Mouse (Mus musculus) spleen, postnatal 10 days (tissue): Measurements from ENCODE around the gene Mttp.

Experiments
- DNase-seq, 2 experiments: peaks; one replicate each; pipeline ENCODE4 v3.0.0; 2021 to 2022; ENCODE audit warnings: low spot score in 2 of 2

Gene Mttp

DNA sequence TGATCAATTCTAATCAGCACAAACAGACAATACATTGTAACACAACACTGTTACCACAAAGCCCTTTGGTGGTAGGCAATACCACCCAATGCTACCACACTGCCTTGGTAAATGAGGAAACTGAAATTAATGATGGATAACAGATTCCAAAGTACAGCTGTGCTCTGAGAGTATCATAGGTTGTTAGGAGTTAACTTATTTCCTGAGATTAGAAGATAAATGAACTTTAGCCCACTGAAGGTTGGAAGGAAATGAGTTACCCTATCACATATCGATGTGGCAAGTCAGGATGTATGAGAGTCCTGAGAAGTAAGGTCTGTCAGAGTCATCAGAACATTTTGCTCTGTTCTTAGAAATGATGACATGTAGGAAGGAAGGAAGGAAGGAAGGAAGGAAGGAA is 10.2 kb downstream of the Mttp start:
- no peak for DNase-seq

DNA sequence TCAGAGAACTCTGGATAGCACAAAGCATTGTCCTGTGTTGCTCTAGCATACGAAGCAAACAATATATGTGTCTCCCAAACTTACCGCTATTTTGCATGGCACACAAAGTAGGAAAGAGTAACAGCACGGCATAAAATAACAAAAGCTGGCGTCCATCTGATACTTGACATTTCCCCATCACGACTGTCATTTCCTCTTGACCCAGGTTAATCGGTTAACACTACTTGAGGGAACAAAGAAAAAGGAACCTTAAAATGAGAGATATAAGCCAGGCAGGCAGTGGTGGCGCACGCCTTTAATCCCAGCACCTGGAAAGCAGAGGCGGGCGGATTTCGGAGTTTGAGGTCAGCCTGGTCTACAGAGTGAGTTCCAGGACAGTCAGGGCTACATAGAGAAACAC is 10.9 kb downstream of the Mttp start:
- no peak for DNase-seq

- DNase-seq, result no peak
These were observed 11.3 kb downstream of the Mttp start for GRCm38 (mm10) chr3:138133463-138133862.

GRCm38 (mm10) chr3:138131168-138131567 is 13.6 kb downstream of the Mttp start:
- no peak for DNase-seq

DNA sequence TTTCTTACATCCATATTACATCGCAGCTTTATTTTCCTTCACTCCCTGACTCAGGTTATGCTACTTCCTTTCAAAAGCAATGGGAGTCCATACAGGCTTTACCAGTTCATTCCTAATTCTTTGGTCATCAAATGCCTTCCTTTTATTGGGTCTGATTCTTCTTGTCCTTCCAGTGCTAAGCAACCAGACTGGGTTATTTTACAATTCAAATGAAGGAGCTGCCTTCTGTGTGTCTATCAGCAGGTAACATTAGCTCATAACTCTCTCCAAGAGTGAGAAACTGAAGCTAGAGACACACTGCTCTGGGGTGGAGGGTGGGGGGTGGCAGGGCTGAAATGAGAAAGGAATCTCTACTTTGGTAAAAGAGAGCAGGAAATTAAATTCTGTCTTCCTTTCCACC is 14.1 kb downstream of the Mttp start:
- no peak for DNase-seq

DNA sequence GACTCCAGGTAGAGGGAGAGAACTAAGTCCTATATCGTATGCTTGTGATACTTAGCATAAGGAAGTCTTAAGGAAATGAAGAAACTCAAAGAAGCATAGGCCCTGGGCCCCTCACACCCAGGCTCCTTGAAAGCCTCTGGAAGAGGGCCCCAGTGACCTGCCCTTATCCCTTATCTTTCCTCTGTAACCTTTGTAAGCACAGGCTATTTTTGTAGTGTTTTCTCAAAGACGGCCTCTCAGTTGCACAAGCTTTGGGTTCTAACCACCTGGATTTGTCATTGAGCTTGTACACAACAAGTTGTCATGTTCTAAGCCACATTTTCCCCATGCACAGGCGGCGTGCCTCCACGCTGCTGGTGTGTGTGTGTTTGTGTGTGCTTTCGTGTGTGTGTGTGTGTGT is 15.7 kb downstream of the Mttp start:
- DNase-seq, result no peak

DNA sequence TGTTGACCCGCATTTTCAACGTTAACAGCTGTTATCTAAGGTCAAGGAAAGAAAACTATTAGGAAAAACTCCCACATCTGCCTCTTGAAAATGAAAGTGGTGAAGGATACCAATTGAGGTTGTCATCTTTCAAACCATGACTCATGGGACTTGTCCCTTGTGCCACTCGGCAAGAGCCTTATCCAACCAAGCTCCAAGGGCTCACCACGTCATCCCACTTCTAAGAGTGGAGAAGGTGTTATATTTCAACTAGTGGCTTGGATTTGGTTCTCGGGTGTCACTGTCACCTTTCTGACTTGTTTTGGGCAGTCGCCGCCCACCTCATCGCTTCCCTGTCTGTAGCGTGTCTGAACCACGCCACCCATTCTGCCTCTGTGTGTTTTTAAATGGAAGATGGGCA is 20.9 kb downstream of the Mttp start:
- no peak for DNase-seq

GRCm38 (mm10) chr3:138121461-138121860 is 23.3 kb downstream of the Mttp start:
- no peak for DNase-seq

GRCm38 (mm10) chr3:138119444-138120105 is 25.2 kb downstream of the Mttp start:
- DNase-seq, result no peak

DNA sequence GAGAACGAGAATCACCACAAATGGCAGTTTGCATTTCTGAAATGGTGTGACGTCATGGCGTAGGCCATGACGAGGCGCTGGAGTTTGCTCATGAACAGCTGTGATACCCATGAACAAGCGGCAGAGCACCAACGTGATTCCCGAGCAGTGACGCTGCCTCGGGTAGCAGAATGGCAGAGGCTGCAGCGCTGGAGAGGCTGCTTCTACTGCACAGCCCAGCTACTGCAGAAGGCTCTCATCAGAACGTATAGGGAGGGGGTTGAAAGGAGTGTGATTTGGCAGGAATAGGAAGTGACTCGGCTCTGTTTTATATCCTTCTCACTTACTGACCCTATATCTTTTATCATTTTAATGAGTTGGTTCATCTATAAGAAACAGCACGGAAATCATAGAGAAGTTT is 25.9 kb downstream of the Mttp start:
- DNase-seq, result no peak

GRCm38 (mm10) chr3:138118392-138118791 is 26.4 kb downstream of the Mttp start:
- DNase-seq, result no peak

DNA sequence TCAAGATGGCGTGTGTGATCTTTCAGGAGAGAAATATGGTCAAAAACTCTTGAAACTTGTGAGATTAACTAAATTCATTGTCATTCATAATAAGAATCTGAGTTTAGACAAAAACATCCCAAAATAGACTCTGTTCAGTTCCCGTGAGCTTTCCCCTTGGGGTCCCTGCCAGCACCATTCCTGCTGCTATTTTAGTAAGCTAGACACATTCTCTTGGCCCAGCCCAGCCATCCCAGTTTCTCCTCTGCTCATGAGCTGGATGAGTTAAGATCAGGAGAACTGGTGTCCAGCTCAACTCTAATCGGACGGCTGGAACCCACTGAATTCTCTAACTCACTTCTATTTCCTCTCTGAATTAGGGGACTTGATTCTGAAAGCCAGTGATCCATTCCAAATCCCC is 27.9 kb downstream of the Mttp start:
- no peak for DNase-seq

DNA sequence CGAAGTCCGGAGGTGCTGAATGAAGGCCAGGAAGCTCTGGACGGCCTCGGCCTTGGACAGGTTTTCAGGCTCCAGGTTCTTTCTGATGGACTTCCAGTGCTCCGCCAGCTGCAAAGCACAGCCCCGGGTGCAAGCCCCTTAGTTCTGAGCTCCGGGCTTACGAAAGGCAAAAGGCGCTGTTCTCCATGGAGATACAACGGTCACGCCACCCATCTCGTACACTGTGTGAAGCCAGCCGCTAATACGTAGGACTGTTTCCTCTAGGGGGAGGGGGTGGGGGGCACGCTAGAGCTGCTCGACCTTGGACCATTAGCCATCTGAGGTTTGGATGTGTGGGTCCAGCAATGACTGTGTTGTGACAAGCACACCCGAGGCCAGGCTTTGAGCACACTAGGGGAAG is 30.7 kb downstream of the Mttp start:
- no peak for DNase-seq

DNA sequence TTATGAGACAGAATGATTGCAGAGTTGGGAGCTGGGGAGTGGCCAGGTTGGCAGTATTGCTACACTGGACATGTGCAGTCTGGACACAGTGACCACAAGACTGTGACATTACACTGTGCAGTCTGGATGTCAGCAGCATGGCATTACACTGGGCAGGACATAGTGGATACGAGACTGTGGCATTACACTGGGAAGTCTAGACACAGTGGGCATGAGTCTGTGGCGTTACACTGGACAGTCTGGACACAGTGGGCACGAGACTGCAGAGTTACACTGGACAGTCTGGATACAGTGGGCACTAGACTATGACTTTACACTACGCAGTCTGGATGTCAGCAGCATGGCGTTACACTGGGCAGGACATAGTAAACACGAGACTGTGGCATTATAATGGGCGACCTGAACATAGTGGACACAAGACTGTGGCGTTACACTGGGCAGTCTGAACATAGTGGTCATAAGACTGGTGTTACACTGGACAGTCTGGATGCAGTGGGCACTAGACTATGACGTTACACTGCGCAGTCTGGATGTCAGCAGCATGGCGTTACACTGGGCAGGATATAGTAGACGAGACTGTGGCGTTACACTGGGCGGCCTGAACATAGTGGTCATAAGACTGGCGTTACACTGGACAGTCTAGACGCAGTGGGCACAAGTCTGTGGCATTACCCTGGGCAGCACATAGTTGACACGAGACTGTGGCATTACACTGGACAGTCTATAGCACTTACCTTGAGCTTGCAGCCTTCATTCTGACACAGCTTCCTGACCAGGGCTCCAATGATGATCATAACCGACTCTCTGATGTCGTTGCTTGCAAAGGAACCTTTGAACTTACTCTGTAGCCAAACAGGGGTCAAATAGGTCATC is 33.6 kb downstream of the Mttp start:
- no peak for DNase-seq

DNA sequence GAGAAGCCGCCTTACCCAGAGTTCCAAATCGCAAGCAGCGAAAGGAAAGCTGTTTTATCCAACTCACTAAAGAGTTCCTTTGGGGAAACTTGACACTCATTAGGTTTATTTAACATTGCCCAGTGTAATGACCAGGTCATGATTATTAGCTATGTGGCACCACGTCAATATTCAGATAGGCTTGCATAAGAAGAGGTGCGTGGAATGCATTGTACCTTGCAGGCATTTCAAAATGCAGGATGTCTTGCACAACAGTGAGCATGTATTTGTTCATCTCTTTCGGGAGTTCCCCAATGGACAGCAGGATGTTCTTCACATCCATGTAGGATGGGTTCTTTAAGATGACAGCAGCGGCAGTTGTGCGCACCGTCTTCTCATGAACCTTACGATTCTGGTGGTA is 37.9 kb downstream of the Mttp start:
- no peak for DNase-seq

- DNase-seq, result no peak
These were observed 39.7 kb downstream of the Mttp start for GRCm38 (mm10) chr3:138105056-138105455.

DNA sequence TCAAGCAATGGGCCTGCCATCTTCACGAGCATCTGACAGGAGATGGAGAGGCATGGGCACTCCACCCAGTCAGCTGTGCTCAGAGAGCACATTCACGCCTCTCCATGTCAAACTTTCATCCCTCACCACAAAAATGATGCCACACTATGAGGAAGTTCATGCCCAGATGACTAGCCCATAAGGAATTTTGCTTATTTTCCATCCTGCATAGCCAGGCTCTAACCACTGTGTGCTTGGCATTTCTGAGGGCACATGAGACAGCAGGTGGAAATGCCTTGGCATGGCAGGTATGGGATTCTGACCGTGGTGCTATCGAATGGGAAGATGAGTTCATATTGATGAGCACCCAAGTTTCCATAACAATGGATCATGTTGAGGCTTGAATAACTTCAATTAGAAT is 41.1 kb downstream of the Mttp start:
- no peak for DNase-seq

DNA sequence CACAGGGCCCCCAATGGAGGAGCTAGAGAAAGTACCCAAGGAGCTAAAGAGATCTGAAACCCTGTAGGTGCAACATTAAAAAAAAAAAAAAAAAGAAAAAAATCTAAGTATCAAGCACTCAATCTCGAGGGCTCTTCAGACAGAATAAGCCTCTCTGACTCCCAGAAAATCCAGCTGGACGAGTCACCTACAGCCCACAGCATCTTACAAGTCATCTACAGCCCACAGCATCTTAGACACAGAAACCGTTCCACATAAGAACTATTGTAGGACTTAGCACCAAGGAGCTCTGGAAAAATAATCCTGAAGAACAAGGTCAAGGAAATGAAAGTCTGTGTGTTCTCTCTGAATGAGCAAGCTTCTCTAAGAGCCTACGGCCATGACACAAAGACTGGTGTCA is 42.8 kb downstream of the Mttp start:
- DNase-seq, result no peak

- DNase-seq, result no peak
These were observed 47.0 kb downstream of the Mttp start for GRCm38 (mm10) chr3:138097718-138098117.

- DNase-seq, result no peak
These were observed 48.3 kb downstream of the Mttp start for GRCm38 (mm10) chr3:138096263-138097028.

DNA sequence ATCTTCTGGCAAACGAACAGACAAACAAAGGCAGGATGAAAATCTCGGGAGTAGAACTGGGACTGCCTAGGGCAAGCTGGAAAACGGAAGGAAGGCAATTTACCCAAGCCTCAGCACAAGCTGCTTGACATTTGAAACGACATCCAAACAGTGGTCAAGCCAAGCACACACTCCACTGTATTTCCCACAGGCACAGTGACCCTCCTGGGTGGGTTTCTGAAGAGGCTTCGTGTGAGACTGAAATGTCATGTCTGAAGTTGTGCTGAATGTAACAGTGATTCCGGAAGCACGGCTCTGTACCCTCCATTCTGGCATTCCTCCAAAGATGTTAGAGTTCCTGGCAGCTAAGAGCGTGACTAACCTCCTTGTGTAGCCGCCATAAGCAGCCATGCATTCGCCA is 49.0 kb downstream of the Mttp start:
- DNase-seq, result no peak

GRCm38 (mm10) chr3:138095301-138095700 is 49.5 kb downstream of the Mttp start:
- no peak for DNase-seq

DNA sequence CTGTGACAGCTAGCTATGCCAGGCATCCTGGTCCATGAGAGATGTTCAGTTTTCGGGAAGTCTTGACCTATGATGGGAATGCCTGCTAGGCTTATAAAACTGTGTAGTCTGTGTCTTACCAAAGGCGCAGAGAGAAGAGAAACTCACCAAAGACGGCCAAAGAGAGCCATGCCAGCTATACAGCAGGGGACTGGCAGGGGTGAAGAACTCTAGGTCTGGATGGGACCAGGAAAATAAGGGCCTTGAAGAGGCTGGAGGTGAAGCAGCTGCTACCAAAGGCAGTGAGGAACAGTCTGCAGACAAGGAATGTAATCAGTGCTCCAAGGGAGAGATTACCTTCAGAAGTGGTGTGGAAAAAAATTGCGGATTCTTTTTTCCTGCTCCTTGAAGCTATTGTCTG is 60.9 kb downstream of the Mttp start:
- DNase-seq, result no peak
